Mouse (Mus musculus): ENCODE data around the gene Usp10.

DNA sequence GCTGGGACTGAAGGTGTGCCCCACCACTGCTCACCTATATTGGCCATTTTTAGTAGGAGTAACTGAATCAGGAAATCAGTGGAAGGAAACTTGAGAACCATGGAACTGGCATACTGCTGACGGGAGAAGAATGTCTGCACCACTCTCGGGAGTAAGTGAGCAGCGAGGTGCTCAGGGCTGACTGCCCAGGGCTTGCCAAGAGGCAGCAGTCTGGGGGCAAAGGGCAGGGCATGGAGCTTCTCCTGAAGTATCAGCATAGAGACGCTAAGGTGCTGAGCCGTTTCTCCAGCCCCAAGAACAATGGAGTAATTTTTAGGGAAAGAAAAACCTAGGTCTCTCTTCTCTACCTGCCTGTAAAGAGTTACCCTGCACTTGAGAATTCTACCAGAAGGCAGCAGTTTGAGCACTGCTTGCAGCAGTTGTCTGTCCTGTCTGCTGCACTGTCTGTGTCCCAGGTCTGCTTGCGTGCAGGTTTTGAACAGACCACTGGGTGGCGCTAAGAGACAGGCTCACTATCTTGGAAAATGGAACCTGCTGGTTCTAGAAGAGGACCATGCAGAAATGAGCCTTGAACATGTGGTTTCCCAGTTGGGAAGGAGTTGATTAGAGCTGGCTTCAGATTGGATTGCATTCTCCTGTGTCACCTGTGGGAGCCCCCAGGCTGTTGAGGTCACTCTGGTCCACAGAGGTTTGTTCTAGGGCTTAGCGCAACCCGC, 34.1 kb downstream of the Usp10 start:
- TF ChIP-seq ETS1 (IDR thresholded peaks at IDR 0.05; ENCODE audit: low read depth, low read length), result no peak
- peak; percentile 54 for TF ChIP-seq ZC3H11A (IDR thresholded peaks at IDR 0.05; ENCODE audit: low read depth, low read length)
- no peak for TF ChIP-seq USF1 (IDR thresholded peaks at IDR 0.05; ENCODE audit: low read depth, low read length)
- peak; percentile 84 to 93 (median 91) for TF ChIP-seq CTCF (IDR thresholded peaks at IDR 0.05 in 2 of 3, conservative IDR thresholded peaks at IDR 0.05 in 1 of 3; ENCODE audit: control insufficient read depth in 1 of 3, insufficient read depth in 1 of 3, low read depth in 2 of 3, low read length in 3 of 3, poor library complexity in 1 of 3, severe bottlenecking in 1 of 3)
- no peak for TF ChIP-seq EP300 (IDR thresholded peaks at IDR 0.05; ENCODE audit: low read depth in 1 of 2, low read length in 2 of 2)
- TF ChIP-seq POLR2A (IDR thresholded peaks at IDR 0.05; ENCODE audit: control insufficient read depth in 1 of 2, insufficient read depth in 1 of 2, low read depth in 1 of 2, low read length in 2 of 2, poor library complexity in 1 of 2), result no peak
- TF ChIP-seq MAX (IDR thresholded peaks at IDR 0.05; ENCODE audit: low read length), result no peak
- no peak for TF ChIP-seq ZKSCAN1 (IDR thresholded peaks at IDR 0.05; ENCODE audit: low read depth, low read length)
- TF ChIP-seq BHLHE40 (IDR thresholded peaks at IDR 0.05; ENCODE audit: borderline replicate concordance, low read depth, low read length), result no peak
- TF ChIP-seq HCFC1 (IDR thresholded peaks at IDR 0.05; ENCODE audit: low read depth, low read length), result no peak
